Mouse (Mus musculus): Measurements from ENCODE around the gene Setdb1. TPM values are rescaled to one million over a fixed set of nuclear protein-coding genes. Genes with fewer than 3 reads are reported as not detected.
"Not testable (repeated sequence)": the region's sequence is repeated elsewhere in the genome, so short reads cannot be mapped to it uniquely, and the experiment has no call there.

The Setdb1 gene
- total RNA-seq (2021), result 10 to 100 TPM; 36.0 to 40.2 TPM

GRCm38 (mm10) chr3:95356701-95357449 lies at the start of gene Setdb1:
TSS of gene Setdb1 (minus strand) at chr3:95357202.
- peak; percentile 89 to 94 for DNase-seq

- no peak for DNase-seq
These were observed 45.7 kb upstream of the Setdb1 start, which contains the start of gene 4930558C23Rik for GRCm38 (mm10) chr3:95402741-95403140. TSS of gene 4930558C23Rik (minus strand) at chr3:95402841.

- DNase-seq, result no peak
These were observed 37.4 kb upstream of the Setdb1 start for GRCm38 (mm10) chr3:95394385-95394784.

- no peak for DNase-seq
These were observed 28.5 kb upstream of the Setdb1 start for GRCm38 (mm10) chr3:95385401-95386075.

GRCm38 (mm10) chr3:95373208-95373607 lies 16.2 kb upstream of the Setdb1 start:
- no peak for DNase-seq

- DNase-seq, result no peak
These were observed 13.1 kb upstream of the Setdb1 start for GRCm38 (mm10) chr3:95370101-95370500.

- not testable (repeated sequence) for DNase-seq
These were observed 3.3 kb upstream of the Setdb1 start for GRCm38 (mm10) chr3:95360276-95360675.

GRCm38 (mm10) chr3:95357746-95358145 lies 744 bp upstream of the Setdb1 start:
- DNase-seq, result no peak

- DNase-seq, result peak in 1 of 2 experiments; percentile 7
These were observed 974 bp downstream of the Setdb1 start for GRCm38 (mm10) chr3:95355911-95356544.

- DNase-seq, result no peak
These were observed 7.5 kb downstream of the Setdb1 start for GRCm38 (mm10) chr3:95349491-95349890.

GRCm38 (mm10) chr3:95348343-95348742 lies 8.7 kb downstream of the Setdb1 start:
- not testable (repeated sequence) for DNase-seq

- no peak for DNase-seq
These were observed 10.5 kb downstream of the Setdb1 start for GRCm38 (mm10) chr3:95346454-95346853.

- not testable (repeated sequence) for DNase-seq
These were observed 13.5 kb downstream of the Setdb1 start for GRCm38 (mm10) chr3:95343356-95344000.

- DNase-seq, result no peak
These were observed 18.8 kb downstream of the Setdb1 start for GRCm38 (mm10) chr3:95338251-95338650.

- DNase-seq, result no peak
These were observed 19.7 kb downstream of the Setdb1 start for GRCm38 (mm10) chr3:95337345-95337744.

GRCm38 (mm10) chr3:95331528-95331927 lies 25.5 kb downstream of the Setdb1 start:
- no peak for DNase-seq

- DNase-seq, result no peak
These were observed 28.1 kb downstream of the Setdb1 start for GRCm38 (mm10) chr3:95328803-95329404.

GRCm38 (mm10) chr3:95324454-95325144 lies 32.4 kb downstream of the Setdb1 start:
- DNase-seq, result no peak

GRCm38 (mm10) chr3:95323429-95323828 lies 33.6 kb downstream of the Setdb1 start:
- DNase-seq, result no peak

- peak in 1 of 2 experiments; percentile 45 for DNase-seq
These were observed 37.0 kb downstream of the Setdb1 start for GRCm38 (mm10) chr3:95319701-95320625.
